Mouse (Mus musculus): Measurements from ENCODE around the gene Gm4922. TPM values are rescaled to one million over a fixed set of nuclear protein-coding genes. Genes with fewer than 3 reads are reported as not detected.

Gene Gm4922
- not detected for polyA plus RNA-seq (2017; shearing (Covaris generic))

GRCm38 (mm10) chr10:18786693-18787092, at the start of gene Gm4922:
Gene Gm4922, minus strand, starts transcription at chr10:18786793.

DNA sequence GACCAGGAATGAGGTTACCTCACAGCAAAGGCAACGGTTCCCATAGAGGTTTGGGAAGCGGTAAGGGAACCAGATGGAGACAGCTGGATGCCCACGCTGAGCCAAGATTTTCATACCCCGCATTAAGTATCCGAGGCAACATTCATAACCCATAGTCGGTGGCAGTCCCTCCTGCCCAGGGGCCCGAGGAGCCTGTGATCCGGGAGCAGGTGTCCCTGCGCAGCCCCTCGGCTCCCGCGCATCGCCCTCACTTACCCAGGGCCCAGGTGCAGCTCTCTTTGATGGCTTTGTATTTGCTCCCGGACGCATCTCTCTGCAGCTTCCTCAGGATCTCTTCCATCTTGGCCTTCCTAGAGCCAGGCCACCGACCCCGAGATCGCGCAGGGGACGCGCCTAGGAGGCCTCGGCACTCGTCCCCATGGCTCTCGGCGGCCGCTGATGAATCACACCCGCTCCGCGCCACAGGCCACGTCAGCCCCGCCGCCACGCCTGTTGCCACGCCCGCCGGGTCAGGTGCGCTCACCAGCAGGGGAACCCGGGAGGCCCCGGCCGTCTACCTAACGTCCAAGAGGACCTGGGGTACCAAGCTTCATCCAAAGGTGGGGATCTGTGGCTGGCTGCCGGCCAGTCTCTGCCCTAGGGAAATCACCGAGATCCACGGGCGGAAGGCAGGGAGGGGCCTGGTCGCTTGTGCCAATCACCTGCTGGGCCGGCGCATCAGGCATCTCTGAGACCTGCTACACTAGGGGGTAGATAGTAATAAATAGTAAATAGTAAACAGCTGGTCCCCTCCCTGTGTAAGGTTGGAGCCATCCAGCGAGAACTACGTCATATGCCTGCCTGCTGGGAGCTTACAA, 43.1 kb downstream of the Gm4922 start, which contains the start of gene Arfgef3:
Gene Arfgef3 (minus strand): TSS at position 664 of the 857 bp plus-strand sequence.

Other genes with a start within 250 kb of the Gm4922 start
- not detected for gene Hebp2, start 240.7 kb downstream of the Gm4922 start, polyA plus RNA-seq (2017; shearing (Covaris generic))
- 0.59 TPM for gene Arfgef3, start 42.8 kb downstream of the Gm4922 start, polyA plus RNA-seq (2017; shearing (Covaris generic))
- not detected for gene Perp, start 58.2 kb upstream of the Gm4922 start, polyA plus RNA-seq (2017; shearing (Covaris generic))
- 46.2 TPM for gene Tnfaip3, start 228.9 kb upstream of the Gm4922 start, polyA plus RNA-seq (2017; shearing (Covaris generic))

Measured in activated CD4-positive, CD25-positive, alpha-beta regulatory T cell, adult 9 weeks (primary cell).